Mouse (Mus musculus) gonadal fat pad, adult 2 months (tissue): ENCODE results near the gene Sept7. TPM values are rescaled to one million over a fixed set of nuclear protein-coding genes. Genes with fewer than 3 reads are reported as not detected.
"Not testable (repeated sequence)": the region's sequence is repeated elsewhere in the genome, so short reads cannot be mapped to it uniquely, and the experiment has no call there.

Experiments used
- DNase-seq: peaks from one replicate; pipeline ENCODE4 v3.0.0-alpha.2; 2012; ENCODE audit warnings: low read depth
- polyA plus RNA-seq: library from polyadenylated mRNA; depleted of rRNA; stranded (reverse); fragments of >200 nt; gene quantifications from 2 replicates; pipeline ENCODE4 v1.2.3, GENCODE M21; 2012

Sept7 gene
- polyA plus RNA-seq, 1 experiment, result 15.6 TPM

DNA sequence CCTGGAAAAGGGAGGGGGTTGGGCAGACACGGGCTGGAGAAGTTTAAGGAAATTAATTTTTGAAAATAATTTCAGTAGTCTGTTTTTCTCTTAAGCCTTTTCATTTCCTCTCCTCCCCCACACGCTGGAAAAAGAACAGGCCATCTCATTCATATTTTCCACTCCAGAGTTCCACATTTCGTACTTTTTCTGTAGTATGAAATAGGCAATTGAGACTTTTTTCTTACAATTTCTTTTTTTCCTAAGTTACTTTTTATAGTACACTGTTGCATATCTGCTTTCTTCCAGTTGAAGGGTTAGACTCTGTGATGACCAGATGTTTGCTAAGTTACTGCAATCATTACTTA is 1.2 kb downstream of the Sept7 start:
- no peak for DNase-seq

DNA sequence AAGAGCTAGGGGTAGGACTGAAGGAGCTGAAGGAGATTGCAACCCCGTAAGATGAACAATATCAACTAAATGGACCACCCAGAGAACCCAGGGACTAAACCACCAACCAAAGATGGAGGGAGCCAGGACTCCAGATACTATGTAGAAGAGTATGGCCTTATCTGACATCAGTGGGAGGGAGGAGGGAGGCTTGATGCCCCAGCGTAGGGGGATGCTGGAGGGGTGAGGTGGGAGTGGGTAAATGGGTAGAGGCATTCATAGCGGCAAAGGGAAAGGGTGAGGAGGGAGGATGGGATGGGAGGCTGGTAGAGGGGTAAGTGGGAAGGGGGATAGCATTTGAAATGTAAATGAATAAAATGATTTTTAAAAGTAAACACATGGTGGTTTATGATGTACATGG is 8.2 kb downstream of the Sept7 start:
- DNase-seq, result no peak

DNA sequence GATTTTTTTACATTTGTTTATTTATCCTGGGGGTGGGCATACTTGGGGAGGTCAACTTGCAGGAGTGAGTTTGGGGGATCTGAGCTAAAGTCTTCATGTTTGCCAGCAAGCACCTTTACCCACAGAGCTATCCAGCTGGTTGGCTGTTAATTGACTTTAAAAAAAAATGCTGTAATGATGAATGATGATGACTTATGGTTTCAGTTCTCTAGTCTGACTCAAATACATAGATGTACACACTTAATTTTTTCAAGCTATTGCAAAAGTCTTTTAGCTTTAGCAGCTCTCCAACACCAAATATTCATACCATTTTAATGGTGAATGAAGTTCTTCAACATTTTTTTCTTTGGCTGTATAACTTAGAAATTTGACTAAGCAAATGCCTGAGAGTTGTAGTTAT is 8.7 kb downstream of the Sept7 start:
- no peak for DNase-seq

DNA sequence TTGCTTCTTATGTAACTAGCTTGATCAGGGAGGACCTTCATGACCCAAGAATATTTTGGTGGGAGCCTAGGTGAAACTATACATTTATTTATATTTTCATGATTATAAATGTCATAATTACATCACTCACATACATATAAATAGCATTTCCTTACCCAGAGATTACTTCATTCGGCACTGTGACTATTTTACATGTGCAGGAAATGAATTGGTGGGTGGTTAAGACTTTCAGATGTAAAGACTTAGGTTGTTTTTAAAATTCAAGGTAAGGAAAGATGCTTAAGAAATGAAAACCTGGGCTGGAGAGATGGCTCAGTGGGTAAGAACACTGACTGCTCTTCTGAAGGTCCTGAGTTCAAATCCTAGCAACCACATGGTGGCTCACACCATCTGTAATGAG is 9.8 kb downstream of the Sept7 start:
- DNase-seq, result no peak

DNA sequence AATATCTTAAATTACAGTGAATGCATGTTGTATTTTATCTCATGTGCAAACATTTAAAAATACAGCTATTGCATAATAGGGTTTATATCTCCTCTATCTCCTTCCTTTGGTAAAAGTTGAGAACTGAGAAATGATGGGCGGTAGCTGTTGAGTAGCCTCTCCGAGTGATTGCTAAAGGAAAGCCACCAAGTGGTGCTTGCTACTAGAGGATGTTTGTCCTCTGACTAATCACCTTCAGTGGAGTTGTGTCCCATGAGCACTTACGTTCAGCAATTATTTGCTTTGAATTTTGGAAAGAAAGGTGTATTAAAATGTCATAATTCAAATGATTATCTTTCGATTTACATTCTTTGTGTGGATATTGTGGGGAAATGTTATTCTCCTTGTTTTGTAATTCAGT is 13.6 kb downstream of the Sept7 start:
- DNase-seq, result no peak

DNA sequence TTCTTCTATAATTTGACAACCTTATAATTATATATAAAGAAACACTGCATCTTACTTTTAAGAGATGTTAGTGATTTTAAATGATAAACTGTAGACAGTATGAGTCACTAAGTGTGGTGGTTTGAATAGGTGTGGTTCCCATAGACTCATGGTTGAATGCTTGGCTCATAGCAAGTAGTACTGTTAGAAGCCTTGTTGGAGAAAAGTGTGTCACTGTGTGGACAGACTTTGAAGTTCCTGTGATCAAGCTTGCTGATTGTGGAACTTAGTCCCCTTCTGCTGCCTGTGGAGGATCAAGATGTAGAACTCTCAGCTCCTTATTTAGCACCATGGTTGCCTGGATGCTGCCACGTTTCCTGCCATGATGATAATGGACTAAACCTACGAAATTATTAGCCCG is 14.9 kb downstream of the Sept7 start:
- no peak for DNase-seq

DNA sequence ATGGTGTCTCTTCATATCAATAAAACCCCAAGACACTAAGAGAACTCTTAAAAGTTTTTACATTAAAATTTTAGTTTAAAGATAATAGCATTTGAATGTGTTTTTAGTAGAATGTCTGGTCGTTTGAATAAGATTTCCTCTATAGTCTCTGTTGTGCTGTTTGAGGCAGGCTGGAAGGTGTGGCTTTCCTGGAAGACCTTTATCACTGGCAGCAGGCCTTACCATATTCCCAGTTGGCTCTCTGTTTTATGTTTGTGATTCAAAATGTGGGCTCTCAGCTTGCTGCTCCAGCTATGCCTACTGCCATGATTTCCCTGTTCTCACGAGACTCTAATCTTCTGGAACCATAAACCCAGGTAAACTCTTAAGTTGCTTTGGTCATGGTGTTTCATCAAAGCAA is 15.3 kb downstream of the Sept7 start:
- DNase-seq, result no peak

DNA sequence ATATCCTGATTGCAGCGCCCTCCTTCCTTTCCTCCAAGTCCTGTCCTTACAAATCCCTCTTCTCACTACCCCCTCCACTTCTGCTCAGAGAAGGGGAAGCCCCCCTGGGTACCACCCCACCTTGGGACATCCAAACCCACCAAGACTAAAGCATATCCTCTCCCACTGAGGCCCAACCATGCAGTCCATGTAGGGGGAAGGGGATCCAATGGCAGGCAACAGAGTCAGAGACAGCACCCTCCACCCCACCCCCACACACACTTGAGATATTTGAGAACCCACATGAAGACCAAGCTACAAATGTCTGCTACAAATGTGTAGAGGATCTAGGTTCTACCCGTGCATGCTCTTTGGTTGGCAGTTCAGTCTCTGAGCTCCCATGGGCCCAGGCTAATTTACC is 19.7 kb downstream of the Sept7 start:
- no peak for DNase-seq

DNA sequence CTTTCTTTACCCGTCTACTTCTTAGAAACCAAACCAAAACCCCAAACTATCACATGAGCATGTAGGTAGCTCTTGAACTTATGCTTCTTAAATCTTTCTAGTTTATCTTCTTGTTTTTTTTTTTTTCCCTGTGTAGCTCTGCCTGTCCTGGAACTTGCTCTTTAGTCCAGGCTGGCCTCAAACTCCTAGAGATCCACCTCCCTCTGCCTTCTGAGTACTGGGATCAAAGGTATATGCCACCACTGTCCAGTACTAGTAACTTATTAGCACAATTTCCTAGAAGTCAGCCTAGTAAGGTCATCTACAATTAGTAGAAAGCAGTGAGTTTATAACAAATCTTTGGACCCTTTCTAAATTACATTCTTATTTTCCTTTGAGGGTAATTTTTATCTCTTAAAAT is 37.6 kb downstream of the Sept7 start:
- DNase-seq, result no peak

DNA sequence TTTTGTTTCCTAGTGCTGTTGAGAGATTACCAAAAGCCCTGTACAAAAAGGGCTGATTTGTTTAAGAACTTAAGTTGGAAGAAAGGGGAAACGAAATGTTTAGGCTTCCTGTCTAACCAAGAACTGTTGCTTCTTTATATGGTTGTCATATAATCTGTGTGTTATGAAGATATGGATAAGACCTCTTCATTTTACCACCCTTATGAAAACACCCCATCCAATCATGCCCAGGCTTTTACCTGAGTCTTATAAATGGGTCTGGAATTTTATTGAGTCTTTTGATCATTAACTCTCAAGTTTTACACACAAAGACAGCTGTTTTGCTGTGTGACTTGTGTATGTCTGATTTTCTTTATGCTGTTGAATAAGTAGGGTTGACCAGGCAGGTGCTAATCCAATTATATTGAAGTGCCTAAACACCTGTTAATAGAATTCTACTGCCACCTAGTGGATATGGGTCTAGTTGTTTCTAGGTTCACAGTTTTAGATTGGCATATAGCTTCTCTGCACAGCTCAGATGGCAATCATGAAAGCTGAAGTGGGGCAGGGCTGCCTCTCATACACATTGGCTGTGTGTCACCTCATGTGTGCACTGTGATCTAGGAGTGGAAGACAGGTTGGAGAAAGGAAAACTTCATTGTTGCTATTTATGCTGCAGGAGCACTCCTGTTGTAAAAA is 57.4 kb downstream of the Sept7 start:
- no peak for DNase-seq

DNA sequence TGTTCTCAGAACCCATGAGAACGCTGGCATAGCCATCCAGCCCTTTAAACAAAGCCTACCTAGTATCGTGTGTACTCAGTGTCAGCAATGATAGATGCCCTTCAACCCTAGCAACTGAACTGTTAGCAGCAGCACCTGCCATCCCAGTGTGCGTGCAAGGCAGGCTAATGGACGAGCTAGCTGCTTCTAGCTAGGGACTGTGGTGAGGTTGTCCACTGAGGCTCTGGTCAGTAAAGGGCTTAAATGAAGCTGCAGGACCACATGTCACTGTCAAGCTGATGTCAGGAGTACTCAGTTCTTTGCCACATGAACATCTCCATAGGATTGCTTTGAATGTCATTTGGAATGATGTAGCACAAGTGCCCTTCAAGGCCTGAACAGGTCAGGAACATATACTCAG is 62.1 kb downstream of the Sept7 start:
- no peak for DNase-seq

DNA sequence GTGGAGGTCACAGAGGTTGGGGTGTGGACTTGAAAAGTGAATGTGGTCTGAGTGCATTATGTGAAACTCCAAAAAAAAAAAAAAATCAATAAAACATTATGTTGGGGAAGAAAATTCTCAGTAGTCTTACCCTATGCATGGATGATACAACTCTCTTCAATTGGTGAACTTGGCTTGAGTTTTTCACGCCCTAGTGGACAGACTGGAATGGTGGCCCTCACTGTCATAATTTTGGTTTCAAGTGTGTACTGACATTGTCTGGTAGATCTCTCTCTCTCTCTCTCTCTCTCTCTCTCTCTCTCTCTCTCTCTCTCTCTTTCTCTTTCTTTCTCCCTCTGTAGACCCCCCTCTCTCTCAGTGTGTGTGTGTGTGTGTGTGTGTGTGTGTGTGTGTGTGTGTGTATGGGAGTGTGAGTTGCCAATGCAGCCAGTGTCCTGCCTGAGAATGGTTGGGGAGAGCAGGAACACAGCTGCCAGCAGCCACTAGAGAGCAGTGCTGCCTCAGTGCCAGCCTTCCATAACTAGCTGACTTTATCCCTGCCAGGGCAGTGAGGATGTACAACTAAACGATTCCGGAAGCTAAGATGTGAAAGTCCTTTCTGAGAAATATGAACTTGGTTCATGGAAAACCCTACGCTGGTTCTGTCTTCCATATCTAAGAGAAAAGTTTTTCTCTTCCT is 65.7 kb downstream of the Sept7 start:
- no peak for DNase-seq

DNA sequence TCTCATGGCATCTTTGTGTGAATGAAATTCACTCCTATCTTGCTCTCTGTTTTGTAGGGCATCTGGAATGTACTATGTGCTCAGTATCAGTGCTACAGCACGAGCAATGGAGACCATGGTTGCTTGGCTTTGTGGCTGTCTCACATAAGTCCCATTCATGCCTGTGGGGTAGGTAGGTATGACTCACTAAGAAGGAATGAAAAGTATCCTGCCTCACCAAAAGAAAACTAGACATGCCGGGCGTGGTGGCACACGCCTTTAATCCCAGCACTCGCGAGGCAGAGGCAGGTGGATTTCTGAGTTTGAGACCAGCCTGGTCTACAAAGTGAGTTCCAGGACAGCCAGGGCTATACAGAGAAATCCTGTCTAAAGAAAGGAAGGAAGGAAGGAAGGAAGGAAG is 67.4 kb downstream of the Sept7 start:
- not testable (repeated sequence) for DNase-seq

DNA sequence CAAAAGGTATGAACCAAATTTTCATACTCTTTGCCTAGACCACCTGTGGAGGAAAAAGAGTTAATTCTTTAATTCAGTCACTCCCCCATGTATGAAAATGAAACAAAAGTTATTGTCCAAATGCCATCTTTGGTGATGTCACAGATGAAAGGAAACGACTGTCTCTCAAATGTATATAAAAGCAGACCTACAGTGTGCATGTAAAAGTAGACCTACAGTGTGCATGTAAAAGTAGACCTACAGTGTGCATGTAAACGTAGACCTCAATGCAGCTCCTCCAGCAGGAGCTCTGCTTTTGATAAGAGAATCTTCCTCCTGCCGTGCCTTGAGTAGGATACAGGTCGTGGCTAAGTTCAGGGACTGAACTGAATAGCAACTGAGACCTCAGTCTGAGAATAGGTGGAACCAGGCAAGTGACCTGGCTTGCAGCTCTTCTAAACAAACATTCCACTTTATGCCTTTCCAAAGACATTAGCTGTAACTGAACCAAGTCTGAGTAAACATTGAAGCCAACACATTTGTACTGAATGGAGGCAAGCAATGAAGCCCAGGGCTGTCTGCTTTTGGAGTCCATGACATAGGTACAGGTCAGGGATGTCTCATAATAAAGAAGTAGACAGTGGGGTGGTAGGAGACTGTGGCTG is 75.6 kb downstream of the Sept7 start:
- no peak for DNase-seq

DNA sequence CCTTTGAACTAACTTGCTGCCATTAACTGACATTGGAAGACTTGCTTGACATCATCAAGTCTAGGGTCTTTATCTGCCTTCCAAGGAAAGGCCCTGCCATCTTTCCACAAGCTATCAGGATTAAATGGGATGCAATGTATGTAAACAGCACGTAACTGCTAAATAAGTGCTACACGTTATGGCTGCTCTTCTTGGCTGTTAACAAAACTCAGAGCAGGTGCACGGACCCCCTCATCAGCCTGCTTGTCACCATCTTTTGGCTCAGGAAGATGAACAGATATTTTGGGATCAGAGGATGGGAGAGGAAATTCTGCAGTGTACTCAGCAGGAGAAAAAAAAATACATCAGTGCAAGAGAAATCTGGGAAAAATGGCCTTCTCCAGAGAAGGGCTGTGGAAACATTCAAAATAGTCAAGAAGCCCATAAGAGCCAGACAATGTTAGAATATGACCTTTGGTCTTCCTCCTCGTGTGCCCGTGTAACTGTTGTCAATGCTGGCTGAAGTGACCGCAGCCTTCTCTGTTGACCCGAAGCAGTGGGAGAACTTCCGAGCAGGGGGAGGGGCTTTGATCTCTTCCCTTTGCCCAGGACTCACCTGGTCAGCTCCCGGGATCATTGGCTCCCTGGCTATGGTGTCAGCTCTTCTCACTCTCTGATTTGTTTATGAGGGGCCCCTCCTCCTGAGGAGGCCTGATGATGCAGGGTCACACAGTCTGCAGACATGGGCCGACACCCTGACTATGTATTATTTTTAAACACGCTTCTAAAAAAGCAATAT is 76.9 kb downstream of the Sept7 start:
- DNase-seq, result no peak

DNA sequence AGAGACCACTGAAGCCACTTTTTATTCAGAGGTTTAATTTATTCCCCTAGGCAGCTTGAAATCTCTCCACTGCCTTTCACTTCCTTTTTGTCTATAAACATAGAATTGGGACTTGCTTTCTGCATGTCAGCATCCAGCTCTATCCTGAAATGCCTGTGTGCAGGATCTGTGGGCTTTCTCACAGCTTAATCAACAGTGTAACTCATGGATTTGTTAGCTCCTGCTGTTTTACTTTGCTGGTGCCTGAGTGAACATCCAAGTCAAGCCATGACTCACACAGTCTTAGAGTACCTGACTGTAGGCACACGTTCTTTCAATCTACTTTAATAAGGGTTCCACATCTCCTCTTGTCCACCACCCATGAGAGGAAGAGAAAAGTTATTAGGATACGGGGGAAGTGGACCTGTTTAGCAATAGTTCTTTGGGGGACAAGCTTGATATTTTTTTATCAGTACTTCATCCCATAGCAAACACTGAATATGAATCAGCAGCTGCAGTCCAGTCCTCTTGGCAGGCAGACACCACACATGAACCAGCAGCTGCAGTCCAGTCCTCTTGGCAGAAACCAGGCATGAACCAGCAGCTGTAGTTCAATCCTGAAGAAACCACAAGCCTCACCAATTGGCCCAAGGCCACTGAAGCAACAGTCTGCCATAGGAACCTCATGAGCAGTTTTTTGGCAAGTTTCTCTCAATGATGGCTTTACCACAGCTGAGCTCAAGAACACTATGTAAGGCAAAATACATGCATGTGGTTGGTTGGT is 85.4 kb downstream of the Sept7 start:
- no peak for DNase-seq

DNA sequence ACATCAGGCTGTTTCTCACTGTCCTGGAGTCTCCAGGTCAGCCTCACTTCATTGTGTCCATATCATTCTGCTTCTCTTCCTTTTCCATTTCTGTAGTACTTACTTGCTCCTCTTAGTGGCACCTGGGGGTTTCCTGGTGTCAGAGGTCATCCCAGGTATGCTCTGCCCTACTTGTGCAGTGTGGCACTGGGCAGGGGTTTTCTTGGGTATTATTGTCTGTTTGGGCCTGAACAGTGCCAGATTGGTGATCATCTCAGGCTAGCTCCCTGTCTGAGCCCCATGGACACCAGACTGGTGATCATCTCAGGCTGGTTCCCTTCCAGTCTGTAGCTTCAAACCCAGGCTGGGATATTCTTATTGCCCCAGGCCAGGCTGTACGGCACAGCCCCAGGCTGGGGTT is 88.2 kb downstream of the Sept7 start:
- DNase-seq, result no peak

DNA sequence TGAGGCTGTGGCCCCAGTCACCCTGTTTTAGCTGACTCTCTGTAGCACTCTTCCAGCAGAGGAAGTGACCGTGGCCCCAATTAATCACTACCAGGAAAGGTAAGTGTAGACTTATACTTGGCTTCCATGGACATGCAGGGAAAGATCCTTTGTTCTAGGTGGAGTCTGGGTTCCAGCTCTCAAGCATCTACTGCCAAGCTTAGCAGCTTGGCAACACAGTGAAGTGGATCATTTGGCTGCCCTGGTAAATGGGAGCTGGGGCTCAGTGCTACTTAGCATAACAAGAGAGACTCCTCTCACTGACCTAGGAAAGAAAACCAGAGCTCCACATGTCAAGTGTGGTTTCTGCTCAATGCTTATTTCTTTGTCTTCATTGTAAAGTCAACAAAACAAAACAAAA is 101.5 kb downstream of the Sept7 start:
- no peak for DNase-seq

DNA sequence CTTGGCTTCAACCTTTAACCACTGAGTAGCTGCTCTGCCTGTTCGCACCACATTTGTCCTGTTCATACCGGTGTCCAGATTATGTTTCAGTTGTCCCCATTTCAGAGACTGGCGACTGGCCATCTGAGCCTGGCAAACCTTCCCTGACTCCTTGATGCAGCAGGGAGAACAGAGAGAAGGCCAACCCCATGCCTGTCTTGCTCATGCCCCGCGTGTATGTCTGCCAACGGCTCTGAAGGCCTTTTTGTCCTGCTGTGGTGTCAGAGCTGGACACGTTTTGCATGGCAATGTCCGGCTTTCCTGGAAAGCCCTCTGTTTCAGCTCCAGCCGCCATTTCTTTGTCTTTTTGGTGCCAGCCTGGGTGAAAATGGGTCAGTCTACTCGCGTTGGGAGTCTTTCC is 103.6 kb downstream of the Sept7 start:
- DNase-seq, result no peak

DNA sequence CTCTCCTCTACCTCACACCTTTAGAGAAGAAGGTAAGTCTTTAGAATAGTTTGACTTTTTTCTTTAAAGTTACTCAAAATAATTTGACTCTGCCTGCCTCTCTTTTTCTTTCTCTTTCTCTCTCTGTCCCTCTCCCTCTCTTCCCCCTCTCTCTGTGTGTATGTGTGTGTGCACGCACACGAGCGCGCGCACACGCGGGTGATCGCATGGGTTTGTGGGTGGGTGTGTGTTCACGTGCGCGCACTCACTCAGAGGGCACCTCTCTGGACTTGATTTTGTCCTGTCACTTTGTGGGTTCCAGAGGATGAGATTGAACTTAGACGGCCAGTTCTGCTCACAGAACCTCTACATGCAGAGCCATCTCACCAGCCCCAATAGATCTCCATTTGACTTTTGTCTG is 105.3 kb downstream of the Sept7 start:
- no peak for DNase-seq

DNA sequence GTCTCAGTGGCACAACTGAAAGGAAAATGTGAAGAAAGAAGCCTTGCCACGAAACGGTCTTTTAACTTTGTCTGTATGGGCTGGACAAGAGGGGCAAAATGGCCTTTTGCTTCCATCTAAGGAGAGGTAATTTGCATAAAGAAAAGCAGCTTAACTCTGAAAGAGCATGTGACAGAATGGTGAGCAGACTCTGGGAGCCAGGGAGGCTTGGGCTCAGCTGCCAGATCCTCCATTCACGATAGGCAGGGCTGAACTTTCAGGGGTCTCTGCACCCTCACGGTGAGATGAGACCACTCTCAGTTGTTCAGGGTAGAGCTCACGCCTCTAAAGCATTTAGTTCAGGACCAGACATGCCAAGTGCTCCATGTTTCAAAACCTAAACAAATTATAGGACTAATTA is 105.8 kb downstream of the Sept7 start:
- DNase-seq, result no peak
